In genomic region chr7:28374647-28375046, GRCm38 (mm10) we compare ENCODE assay signal across 9 mouse cellular contexts. TPM values are rescaled to one million over a fixed set of nuclear protein-coding genes. Genes with fewer than 3 reads are reported as not detected.
DNase-seq lines count a peak whose midpoint lies in the region; ATAC-seq and TF ChIP-seq lines count a peak whose summit lies in the region.
"Had no signal": no experiment of that assay in that cellular context is flagged by ENCODE, and none has a peak within 500 bp of the region (broad histone marks: within the 10 kb centered on the region; RNA-seq: fewer than 3 reads in every experiment).

No protein-coding gene starts in this region.

- 84% methylated on average over 10 of the region's 10 CpGs for WGBS in hindbrain, embryonic 13.5 days

- peaks cover 6% of the 10 kb centered on the region; the same call in 1 of the 2 replicates for H3K4me1 ChIP-seq in brown adipose tissue, adult 24 weeks (ENCODE audit: control insufficient read depth, insufficient read depth, insufficient read length, low read length)
- peaks cover 71% of the 10 kb centered on the region for H3K4me1 ChIP-seq in hindbrain, embryonic 13.5 days (replicated peaks)

- no peak for ATAC-seq in hindbrain, embryonic 13.5 days (ENCODE audit: low FRiP score)

- H3K4me3 ChIP-seq in left cerebral cortex, adult 2 months: no peak overlapping the region
- H3K4me3 ChIP-seq in brown adipose tissue, adult 24 weeks (ENCODE audit: insufficient read depth, low read depth, low read length): no peak overlapping the region
- H3K4me3 ChIP-seq in hindbrain, embryonic 13.5 days: no peak overlapping the region

- H3K9ac ChIP-seq in hindbrain, embryonic 13.5 days: no peak overlapping the region

- intact Hi-C loops in left cerebral cortex, adult 2 months (cut with DNase I): no loop called here
- intact Hi-C loops in left cerebral cortex, postnatal 10 days (cut with DNase I): loop anchor here (10.0 kb wide), 1 partner anchor 230 kb away; no protein-coding TSS in a partner anchor

- no peak overlapping the region for H3K4me2 ChIP-seq in hindbrain, embryonic 13.5 days

- H3K27ac ChIP-seq in left cerebral cortex, adult 2 months: peak overlapping the region; percentile 91; the same call in 1 of the 2 replicates
- H3K27ac ChIP-seq in brown adipose tissue, adult 24 weeks (replicated peaks; ENCODE audit: low read depth, low read length): peak overlapping the region; percentile 100
- H3K27ac ChIP-seq in hindbrain, embryonic 13.5 days: peak overlapping the region; percentile 90

- TF ChIP-seq CTCF in left cerebral cortex, adult 2 months (IDR thresholded peaks at IDR 0.05): no peak

- DNase-seq in left cerebral cortex, adult 2 months (ENCODE audit: extremely low spot score in 1 of 2, low spot score in 2 of 2): no peak
- DNase-seq in left cerebral cortex, postnatal 10 days (ENCODE audit: extremely low spot score in 1 of 2, low spot score in 2 of 2): no peak
- peak; percentile 69 for DNase-seq in naive thymus-derived CD4-positive, alpha-beta T cell, adult 2 months (ENCODE audit: low read depth)
- DNase-seq in thymus, postnatal 10 days (ENCODE audit: low spot score in 2 of 2): no peak
- no peak for DNase-seq in layer of hippocampus, adult 9-10 months (ENCODE audit: low spot score)
- no peak for DNase-seq in left cerebral cortex, adult 11 months (ENCODE audit: low spot score)
- DNase-seq: adrenal gland, adult 2 months had no signal

- H3K36me3 ChIP-seq in hindbrain, embryonic 13.5 days: peaks cover 1% of the 10 kb centered on the region; the same call in 1 of the 2 replicates

- H3K27me3 ChIP-seq in hindbrain, embryonic 13.5 days: peaks cover 9% of the 10 kb centered on the region; the same call in 1 of the 2 replicates

- no peaks in the 10 kb centered on the region for H3K9me3 ChIP-seq in hindbrain, embryonic 13.5 days

RNA-seq across cellular contexts. Expression of gene Plekhg2, which starts 2.2 kb away (rescaled TPM):
- total RNA-seq in left cerebral cortex, adult 2 months (2021): 1 to 10 TPM; 7.1 to 7.7 TPM
- total RNA-seq in left cerebral cortex, postnatal 10 days (2021): 10 to 100 TPM; 10.0 to 12.3 TPM
- polyA plus RNA-seq in brown adipose tissue, adult 24 weeks (2012; ENCODE audit: insufficient read depth, insufficient read length, missing spikeins): 3.1 and 3.5 TPM in 2 replicates
- polyA plus RNA-seq in hindbrain, embryonic 13.5 days (2015; fragmentation: Nextera tagmentation; extraction: Ambion mirVana): 32.0 and 34.6 TPM in 2 replicates

RNA-seq across cellular contexts. Expression of gene Zfp36, which starts 5.4 kb away (rescaled TPM):
- total RNA-seq in left cerebral cortex, adult 2 months (2021): 1 to 10 TPM; 2.3 to 2.8 TPM
- total RNA-seq in left cerebral cortex, postnatal 10 days (2021): 1 to 10 TPM; 1.8 to 2.4 TPM
- polyA plus RNA-seq in brown adipose tissue, adult 24 weeks (2012; ENCODE audit: insufficient read depth, insufficient read length, missing spikeins): 25.1 and 70.2 TPM in 2 replicates
- polyA plus RNA-seq in hindbrain, embryonic 13.5 days (2015; fragmentation: Nextera tagmentation; extraction: Ambion mirVana): 4.6 and 4.9 TPM in 2 replicates

RNA-seq across cellular contexts. Expression of gene Med29, which starts 17.9 kb away (rescaled TPM):
- 10 to 100 TPM; 18.1 to 18.8 TPM for total RNA-seq in left cerebral cortex, adult 2 months (2021)
- total RNA-seq in left cerebral cortex, postnatal 10 days (2021): 10 to 100 TPM; 18.5 to 19.3 TPM
- 18.4 and 20.2 TPM in 2 replicates for polyA plus RNA-seq in brown adipose tissue, adult 24 weeks (2012; ENCODE audit: insufficient read depth, insufficient read length, missing spikeins)
- 43.7 and 44.8 TPM in 2 replicates for polyA plus RNA-seq in hindbrain, embryonic 13.5 days (2015; fragmentation: Nextera tagmentation; extraction: Ambion mirVana)

RNA-seq across cellular contexts. Expression of gene Paf1, which starts 18.1 kb away (rescaled TPM):
- total RNA-seq in left cerebral cortex, adult 2 months (2021): 10 to 100 TPM; 65.7 to 66.8 TPM
- 10 to 100 TPM; 65.3 to 66.1 TPM for total RNA-seq in left cerebral cortex, postnatal 10 days (2021)
- polyA plus RNA-seq in brown adipose tissue, adult 24 weeks (2012; ENCODE audit: insufficient read depth, insufficient read length, missing spikeins): 50.4 and 62.6 TPM in 2 replicates
- 93.0 and 100 TPM in 2 replicates for polyA plus RNA-seq in hindbrain, embryonic 13.5 days (2015; fragmentation: Nextera tagmentation; extraction: Ambion mirVana)

RNA-seq across cellular contexts. Expression of gene Rps16, which starts 24.2 kb away (rescaled TPM):
- 100 to 1,000 TPM; 440 to 450 TPM for total RNA-seq in left cerebral cortex, adult 2 months (2021)
- total RNA-seq in left cerebral cortex, postnatal 10 days (2021): 100 to 1,000 TPM; 642 to 668 TPM
- polyA plus RNA-seq in brown adipose tissue, adult 24 weeks (2012; ENCODE audit: insufficient read depth, insufficient read length, missing spikeins): 404 and 482 TPM in 2 replicates
- polyA plus RNA-seq in hindbrain, embryonic 13.5 days (2015; fragmentation: Nextera tagmentation; extraction: Ambion mirVana): 537 and 543 TPM in 2 replicates
